Mouse (Mus musculus): Measurements from ENCODE around the gene Lrp3. TPM values are rescaled to one million over a fixed set of nuclear protein-coding genes. Genes with fewer than 3 reads are reported as not detected.

The Lrp3 gene
- polyA plus RNA-seq, 1 experiment from 2014 or later, result 3.9 TPM

- no peak overlapping the region for H3K4me3 ChIP-seq (ENCODE audit: low read depth, low read length)
- 47% methylated on average over 18 of the region's 18 CpGs for WGBS
Measured at GRCm38 (mm10) chr7:35176412-35177381, 38.6 kb downstream of the Lrp3 start.

GRCm38 (mm10) chr7:35175533-35175932 is 39.8 kb downstream of the Lrp3 start:
- no peaks in the 10 kb centered on the region for H3K36me3 ChIP-seq (ENCODE audit: control insufficient read depth, insufficient read depth, low read length)
- H3K27ac ChIP-seq (ENCODE audit: low read depth, low read length), result no peak overlapping the region
- DNase-seq (ENCODE audit: low spot score), result no peak
- WGBS, result 47% methylated on average over 4 of the region's 4 CpGs
- no peaks in the 10 kb centered on the region; the same call in 1 of the 2 replicates for H3K4me1 ChIP-seq (replicated peaks; ENCODE audit: control insufficient read depth, insufficient read depth, low read length)
- H3K4me2 ChIP-seq, result no peak overlapping the region
- H3K9ac ChIP-seq (ENCODE audit: low read depth, low read length), result no peak overlapping the region
- no peak overlapping the region for H3K4me3 ChIP-seq (ENCODE audit: low read depth, low read length)
- ATAC-seq (replicated peaks; ENCODE audit: low FRiP score), result no peak
- no peaks in the 10 kb centered on the region for H3K27me3 ChIP-seq (replicated peaks; ENCODE audit: control insufficient read depth, insufficient read depth, low read length)
- H3K9me3 ChIP-seq (ENCODE audit: control insufficient read depth, low read length), result no peaks in the 10 kb centered on the region

More at GRCm38 (mm10) chr7:35176412-35177381, 38.6 kb downstream of the Lrp3 start:
- no peaks in the 10 kb centered on the region for H3K36me3 ChIP-seq (ENCODE audit: control insufficient read depth, insufficient read depth, low read length)
- no peak for ATAC-seq (replicated peaks; ENCODE audit: low FRiP score)
- H3K27ac ChIP-seq (ENCODE audit: low read depth, low read length), result no peak overlapping the region
- H3K9me3 ChIP-seq (ENCODE audit: control insufficient read depth, low read length), result no peaks in the 10 kb centered on the region
- no peaks in the 10 kb centered on the region for H3K27me3 ChIP-seq (replicated peaks; ENCODE audit: control insufficient read depth, insufficient read depth, low read length)
- DNase-seq (ENCODE audit: low spot score), result no peak
- no peaks in the 10 kb centered on the region; the same call in 1 of the 2 replicates for H3K4me1 ChIP-seq (replicated peaks; ENCODE audit: control insufficient read depth, insufficient read depth, low read length)
- H3K9ac ChIP-seq (ENCODE audit: low read depth, low read length), result no peak overlapping the region
- no peak overlapping the region for H3K4me2 ChIP-seq

GRCm38 (mm10) chr7:35172519-35172918 is 42.8 kb downstream of the Lrp3 start:
- Histone ChIP-seq H3K4me3 (ENCODE audit: low read depth, low read length) (no peak overlapping the region), H3K9me3 (ENCODE audit: control insufficient read depth, low read length) (no peaks in the 10 kb centered on the region), H3K4me2 (no peak overlapping the region), H3K27me3 (replicated peaks; ENCODE audit: control insufficient read depth, insufficient read depth, low read length) (no peaks in the 10 kb centered on the region), H3K4me1 (replicated peaks; ENCODE audit: control insufficient read depth, insufficient read depth, low read length) (peaks cover 2% of the 10 kb centered on the region), H3K36me3 (ENCODE audit: control insufficient read depth, insufficient read depth, low read length) (no peaks in the 10 kb centered on the region), H3K27ac (ENCODE audit: low read depth, low read length) (no peak overlapping the region), H3K9ac (ENCODE audit: low read depth, low read length) (no peak overlapping the region)
- 75% methylated on average over 4 of the region's 4 CpGs for WGBS
- ATAC-seq (replicated peaks; ENCODE audit: low FRiP score) (no peak), DNase-seq (ENCODE audit: low spot score) (no peak)

DNA sequence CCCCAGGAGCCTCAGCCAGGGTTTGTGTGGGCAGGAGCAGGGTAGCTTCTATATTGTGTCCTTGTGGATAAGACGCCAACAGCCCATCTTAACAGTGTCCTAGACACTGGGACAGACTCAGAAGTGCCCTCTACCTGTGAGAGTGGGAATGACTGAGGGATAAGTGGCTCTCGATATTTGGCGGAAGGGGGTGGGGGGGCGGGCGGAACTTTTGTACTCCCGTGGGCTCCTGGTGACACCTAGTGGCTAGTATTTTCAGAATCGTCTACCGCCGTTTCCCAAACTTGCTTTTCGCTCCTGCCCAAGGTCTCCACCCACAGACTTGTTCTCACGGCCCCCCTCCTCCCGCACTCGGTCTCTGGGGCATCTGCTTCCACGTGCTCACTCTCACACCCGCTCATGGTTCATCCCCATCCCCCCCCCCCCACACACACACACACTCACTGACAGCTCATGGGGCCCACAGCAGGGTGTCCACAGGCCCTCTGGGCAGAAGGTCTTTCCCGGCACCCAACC is 43.4 kb downstream of the Lrp3 start:
- H3K9ac ChIP-seq (ENCODE audit: low read depth, low read length), result no peak overlapping the region
- ATAC-seq (replicated peaks; ENCODE audit: low FRiP score) (peak; percentile 44), DNase-seq (ENCODE audit: low spot score) (peak; percentile 63)
- H3K4me2 ChIP-seq, result no peak overlapping the region
- WGBS, result 3% methylated on average over 16 of the region's 16 CpGs
- no peaks in the 10 kb centered on the region for H3K36me3 ChIP-seq (ENCODE audit: control insufficient read depth, insufficient read depth, low read length)
- peaks cover 8% of the 10 kb centered on the region for H3K4me1 ChIP-seq (replicated peaks; ENCODE audit: control insufficient read depth, insufficient read depth, low read length)
- H3K27me3 ChIP-seq (replicated peaks; ENCODE audit: control insufficient read depth, insufficient read depth, low read length), result no peaks in the 10 kb centered on the region
- no peak overlapping the region for H3K4me3 ChIP-seq (ENCODE audit: low read depth, low read length)
- no peak overlapping the region for H3K27ac ChIP-seq (ENCODE audit: low read depth, low read length)
- H3K9me3 ChIP-seq (ENCODE audit: control insufficient read depth, low read length), result no peaks in the 10 kb centered on the region

GRCm38 (mm10) chr7:35169341-35169740 is 46.0 kb downstream of the Lrp3 start:
- no peak overlapping the region for H3K9ac ChIP-seq (ENCODE audit: low read depth, low read length)
- no peaks in the 10 kb centered on the region for H3K36me3 ChIP-seq (ENCODE audit: control insufficient read depth, insufficient read depth, low read length)
- no peak overlapping the region for H3K4me2 ChIP-seq
- H3K9me3 ChIP-seq (ENCODE audit: control insufficient read depth, low read length), result no peaks in the 10 kb centered on the region
- no peak overlapping the region for H3K27ac ChIP-seq (ENCODE audit: low read depth, low read length)
- no peak overlapping the region for H3K4me3 ChIP-seq (ENCODE audit: low read depth, low read length)
- ATAC-seq (replicated peaks; ENCODE audit: low FRiP score) (0 out of 2 replicates have a peak, but pooled peaks have one; percentile 28), DNase-seq (ENCODE audit: low spot score) (peak; percentile 70)
- WGBS, result 16% methylated on average over 6 of the region's 6 CpGs
- no peaks in the 10 kb centered on the region for H3K27me3 ChIP-seq (replicated peaks; ENCODE audit: control insufficient read depth, insufficient read depth, low read length)
- H3K4me1 ChIP-seq (replicated peaks; ENCODE audit: control insufficient read depth, insufficient read depth, low read length), result peaks cover 9% of the 10 kb centered on the region

GRCm38 (mm10) chr7:35167925-35168324 is 47.4 kb downstream of the Lrp3 start:
- Histone ChIP-seq H3K27ac (ENCODE audit: low read depth, low read length) (0 out of 2 replicates have a peak overlapping the region, but pooled peaks have one; percentile 17), H3K4me1 (replicated peaks; ENCODE audit: control insufficient read depth, insufficient read depth, low read length) (peaks cover 9% of the 10 kb centered on the region), H3K4me2 (no peak overlapping the region), H3K36me3 (ENCODE audit: control insufficient read depth, insufficient read depth, low read length) (no peaks in the 10 kb centered on the region), H3K27me3 (replicated peaks; ENCODE audit: control insufficient read depth, insufficient read depth, low read length) (no peaks in the 10 kb centered on the region), H3K9me3 (ENCODE audit: control insufficient read depth, low read length) (no peaks in the 10 kb centered on the region), H3K4me3 (ENCODE audit: low read depth, low read length) (no peak overlapping the region), H3K9ac (ENCODE audit: low read depth, low read length) (no peak overlapping the region)
- no peak for DNase-seq (ENCODE audit: low spot score)
- ATAC-seq (replicated peaks; ENCODE audit: low FRiP score), result peak; percentile 64
- WGBS, result 54% methylated on average over 2 of the region's 2 CpGs

DNA sequence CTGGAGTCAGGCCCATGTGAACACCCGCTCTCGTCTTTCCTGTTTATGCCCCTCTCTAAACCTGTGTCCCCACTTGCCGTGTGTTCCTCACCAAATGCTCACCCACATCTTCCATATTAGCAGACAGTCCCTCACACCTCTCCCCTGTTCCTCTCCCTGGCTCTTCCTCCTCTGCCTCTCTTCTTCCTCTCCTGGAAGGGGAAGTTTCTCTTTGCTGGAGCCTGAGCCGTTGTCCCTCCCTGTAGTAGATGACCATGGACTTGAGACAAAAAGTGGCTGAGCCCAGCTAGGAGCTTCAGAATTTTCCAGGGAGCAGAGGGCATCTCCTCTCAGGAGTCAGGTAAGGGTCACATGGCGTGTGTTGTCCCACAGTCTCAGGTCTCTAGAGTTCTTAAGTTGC is 48.3 kb downstream of the Lrp3 start:
- ATAC-seq (replicated peaks; ENCODE audit: low FRiP score) (no peak), DNase-seq (ENCODE audit: low spot score) (no peak)
- H3K27me3 ChIP-seq (replicated peaks; ENCODE audit: control insufficient read depth, insufficient read depth, low read length), result no peaks in the 10 kb centered on the region
- H3K4me2 ChIP-seq, result no peak overlapping the region
- H3K27ac ChIP-seq (ENCODE audit: low read depth, low read length), result 0 out of 2 replicates have a peak overlapping the region, but pooled peaks have one; percentile 17
- no peak overlapping the region for H3K9ac ChIP-seq (ENCODE audit: low read depth, low read length)
- H3K9me3 ChIP-seq (ENCODE audit: control insufficient read depth, low read length), result no peaks in the 10 kb centered on the region
- WGBS, result 62% methylated on average over 5 of the region's 5 CpGs
- H3K4me3 ChIP-seq (ENCODE audit: low read depth, low read length), result no peak overlapping the region
- peaks cover 9% of the 10 kb centered on the region for H3K4me1 ChIP-seq (replicated peaks; ENCODE audit: control insufficient read depth, insufficient read depth, low read length)
- H3K36me3 ChIP-seq (ENCODE audit: control insufficient read depth, insufficient read depth, low read length), result no peaks in the 10 kb centered on the region

DNA sequence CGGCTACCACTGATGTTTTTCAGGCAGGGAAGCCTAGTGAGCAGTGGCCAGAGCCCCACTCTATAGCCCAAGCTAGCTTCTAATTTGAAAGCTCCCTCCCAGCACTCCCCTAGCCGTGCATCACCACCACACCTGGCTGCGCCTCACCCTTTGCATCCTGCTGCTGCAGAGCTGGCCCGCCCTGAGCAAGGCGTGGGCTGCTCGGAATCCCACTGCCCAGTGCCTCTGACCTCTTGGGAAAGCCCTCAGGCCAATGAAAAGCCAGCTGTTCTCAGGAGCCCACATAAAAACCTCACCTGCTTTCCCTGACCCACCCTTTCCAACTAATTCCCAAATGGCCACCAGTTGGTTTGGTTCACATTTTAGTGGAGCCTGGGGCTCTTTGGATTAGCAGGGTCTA is 51.2 kb downstream of the Lrp3 start:
- H3K27ac ChIP-seq (ENCODE audit: low read depth, low read length), result no peak overlapping the region
- no peak for ATAC-seq (replicated peaks; ENCODE audit: low FRiP score)
- no peaks in the 10 kb centered on the region for H3K36me3 ChIP-seq (ENCODE audit: control insufficient read depth, insufficient read depth, low read length)
- no peak overlapping the region for H3K9ac ChIP-seq (ENCODE audit: low read depth, low read length)
- no peaks in the 10 kb centered on the region for H3K9me3 ChIP-seq (ENCODE audit: control insufficient read depth, low read length)
- WGBS, result 79% methylated on average over 6 of the region's 6 CpGs
- peaks cover 9% of the 10 kb centered on the region for H3K4me1 ChIP-seq (replicated peaks; ENCODE audit: control insufficient read depth, insufficient read depth, low read length)
- DNase-seq (ENCODE audit: low spot score), result no peak
- no peak overlapping the region for H3K4me2 ChIP-seq
- no peak overlapping the region for H3K4me3 ChIP-seq (ENCODE audit: low read depth, low read length)
- H3K27me3 ChIP-seq (replicated peaks; ENCODE audit: control insufficient read depth, insufficient read depth, low read length), result no peaks in the 10 kb centered on the region
